Mouse (Mus musculus) T-helper 1 cell (primary cell): ENCODE data around the gene Adamtsl4.

Experiments used
- in situ Hi-C: fragments of 300-600 bp; cut with MboI, MseI; formaldehyde crosslinking; loops from one replicate; pipeline ENCODE4 v1.15.1; 2025; ENCODE audit warnings: high pct_unique_total_duplicates

Gene Adamtsl4

GRCm38 (mm10) chr3:95687524-95688421 is at the start of gene Adamtsl4:
Adamtsl4 (minus strand) TSS chr3:95687917.
- in situ Hi-C loops: no loop called here

DNA sequence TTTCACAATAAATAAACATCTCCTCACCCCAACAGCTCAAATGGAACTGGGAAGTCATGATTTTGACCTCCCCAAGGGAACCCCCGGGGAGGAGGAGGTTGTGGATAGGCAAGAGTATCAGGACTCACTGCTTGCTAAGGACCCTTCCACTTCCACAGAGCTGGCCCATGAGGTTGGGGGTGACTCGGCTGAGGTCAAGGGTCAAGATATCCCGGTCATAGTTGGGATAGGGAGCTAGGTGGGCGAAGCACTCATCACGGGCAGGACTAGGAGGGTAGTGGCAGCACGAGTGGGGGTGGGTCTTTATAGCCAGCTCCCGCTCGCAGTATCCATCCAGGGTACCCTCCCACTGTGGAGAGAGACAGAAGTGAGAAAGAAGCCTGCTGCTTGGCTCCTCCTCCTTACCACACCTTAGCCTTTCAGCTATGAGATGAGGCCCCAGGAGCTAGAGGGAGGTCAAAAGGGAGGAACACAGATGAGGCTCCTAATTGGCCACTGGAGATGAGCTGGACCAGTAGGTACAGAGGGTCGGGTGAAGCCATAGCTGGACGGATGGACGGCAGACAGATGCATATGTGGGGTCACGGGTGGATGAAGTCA is 47.5 kb upstream of the Adamtsl4 start:
- in situ Hi-C loops: loop anchor here (5.0 kb wide), 1 partner anchor 38 kb away; no protein-coding TSS in a partner anchor

GRCm38 (mm10) chr3:95734092-95734702 is 46.5 kb upstream of the Adamtsl4 start:
- in situ Hi-C loops: no loop called here

- in situ Hi-C loops: no loop called here
These were observed 45.2 kb upstream of the Adamtsl4 start for GRCm38 (mm10) chr3:95732744-95733521.

- in situ Hi-C loops: no loop called here
These were observed 44.6 kb upstream of the Adamtsl4 start for GRCm38 (mm10) chr3:95732297-95732696.

- in situ Hi-C loops: no loop called here
These were observed 44.1 kb upstream of the Adamtsl4 start for GRCm38 (mm10) chr3:95731802-95732201.

DNA sequence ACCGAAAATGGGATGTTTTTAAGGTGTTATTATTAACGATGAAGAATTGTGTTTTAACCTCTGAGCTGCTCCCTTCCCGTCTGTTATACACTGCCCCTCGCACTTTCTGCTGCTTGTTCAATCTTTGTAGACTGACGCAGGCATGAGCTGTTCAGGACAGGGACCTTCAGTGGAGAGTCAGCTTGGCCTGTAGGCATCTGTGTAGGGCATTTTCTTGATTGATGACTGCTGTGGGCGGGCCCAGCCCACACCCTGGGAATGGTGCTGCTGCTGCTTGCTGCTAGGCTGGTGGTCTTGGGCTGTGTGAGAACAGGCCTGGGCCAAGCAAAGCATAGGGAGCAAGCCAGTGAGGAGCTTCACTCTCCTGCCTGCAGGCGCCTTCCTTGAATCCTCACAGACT is 42.7 kb upstream of the Adamtsl4 start:
- in situ Hi-C loops: no loop called here

DNA sequence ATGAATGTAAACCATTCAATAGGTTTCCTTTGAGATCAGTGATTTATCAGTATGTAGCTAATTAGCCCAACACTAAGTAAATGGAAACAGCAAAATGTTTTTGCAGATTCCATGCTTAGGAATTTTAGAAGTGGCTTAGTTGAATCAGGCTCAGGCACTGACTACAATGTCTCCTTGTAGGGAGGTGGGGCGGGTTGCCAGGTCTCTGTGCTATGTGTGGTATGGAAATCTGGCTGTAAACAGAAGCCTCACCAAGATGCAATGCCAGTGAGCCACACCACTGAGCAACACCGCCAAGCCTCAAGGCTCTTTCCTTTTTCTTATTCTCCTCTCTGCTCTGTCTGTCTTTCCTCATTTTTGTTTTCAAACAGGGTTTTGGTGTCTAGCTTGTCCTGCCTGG is 41.2 kb upstream of the Adamtsl4 start:
- in situ Hi-C loops: no loop called here

GRCm38 (mm10) chr3:95726696-95727358 is 39.1 kb upstream of the Adamtsl4 start:
- in situ Hi-C loops: no loop called here

- in situ Hi-C loops: no loop called here
These were observed 38.1 kb upstream of the Adamtsl4 start for GRCm38 (mm10) chr3:95725863-95726262.

- in situ Hi-C loops: no loop called here
These were observed 34.7 kb upstream of the Adamtsl4 start for GRCm38 (mm10) chr3:95722386-95722785.

DNA sequence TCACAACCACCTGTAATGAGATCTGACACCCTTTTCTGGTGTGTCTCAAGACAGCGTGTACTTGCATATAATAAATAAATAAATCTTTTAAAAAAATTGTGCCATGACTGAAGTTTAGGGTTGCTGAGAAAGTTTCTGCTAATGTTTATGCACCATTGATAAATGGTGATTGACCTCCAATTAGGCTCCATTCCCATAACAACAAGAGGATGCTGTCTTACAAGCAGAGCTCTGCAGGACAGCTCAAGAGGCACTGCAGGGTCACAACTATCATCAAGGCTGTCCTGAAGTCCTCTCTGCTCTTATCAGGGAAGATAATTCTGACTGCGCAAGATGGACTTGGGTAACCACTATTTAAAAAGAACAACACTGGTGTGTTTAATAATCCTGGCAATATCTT is 30.4 kb upstream of the Adamtsl4 start:
- in situ Hi-C loops: no loop called here

GRCm38 (mm10) chr3:95716075-95716474 is 28.4 kb upstream of the Adamtsl4 start:
- in situ Hi-C loops: no loop called here

DNA sequence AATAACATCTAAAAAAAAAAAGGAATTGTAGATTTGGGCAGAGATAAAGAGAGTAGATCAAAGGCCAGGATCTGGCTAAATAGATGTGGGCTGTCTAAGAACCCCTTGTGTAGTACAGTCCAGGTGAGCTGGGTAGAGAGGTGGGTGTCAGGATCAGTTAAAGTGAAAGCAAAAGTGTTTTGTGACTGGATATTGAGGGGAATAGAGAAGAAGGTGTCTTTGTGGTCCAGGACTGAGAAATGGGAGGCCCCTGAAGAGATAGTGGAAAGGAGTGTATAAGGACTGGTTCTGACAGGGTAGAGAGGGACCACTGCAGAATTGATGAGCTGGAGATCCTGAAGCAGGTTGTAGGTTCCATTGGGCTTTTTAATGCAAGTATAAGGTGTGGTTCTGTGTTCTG is 22.2 kb upstream of the Adamtsl4 start:
- in situ Hi-C loops: no loop called here

DNA sequence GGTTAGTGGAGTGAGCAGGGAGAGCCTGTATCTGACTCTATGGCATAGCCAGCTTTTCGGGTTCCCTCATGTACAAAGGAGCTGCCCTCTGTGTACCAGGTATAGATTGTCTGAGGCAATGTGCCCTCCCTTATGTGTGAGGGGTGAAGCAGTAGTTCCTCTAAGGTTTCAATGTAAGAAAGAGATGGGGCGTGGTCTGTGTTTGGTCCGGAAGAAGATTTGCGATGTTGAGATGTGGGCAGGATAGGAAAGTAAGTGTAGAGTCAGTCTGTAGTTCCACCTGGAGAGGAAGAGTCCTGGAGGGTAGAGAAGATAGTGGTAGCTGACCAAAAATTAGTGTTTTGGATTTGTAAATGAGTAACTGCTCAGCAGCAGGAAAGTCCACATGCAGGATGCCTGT is 21.3 kb upstream of the Adamtsl4 start:
- in situ Hi-C loops: no loop called here

DNA sequence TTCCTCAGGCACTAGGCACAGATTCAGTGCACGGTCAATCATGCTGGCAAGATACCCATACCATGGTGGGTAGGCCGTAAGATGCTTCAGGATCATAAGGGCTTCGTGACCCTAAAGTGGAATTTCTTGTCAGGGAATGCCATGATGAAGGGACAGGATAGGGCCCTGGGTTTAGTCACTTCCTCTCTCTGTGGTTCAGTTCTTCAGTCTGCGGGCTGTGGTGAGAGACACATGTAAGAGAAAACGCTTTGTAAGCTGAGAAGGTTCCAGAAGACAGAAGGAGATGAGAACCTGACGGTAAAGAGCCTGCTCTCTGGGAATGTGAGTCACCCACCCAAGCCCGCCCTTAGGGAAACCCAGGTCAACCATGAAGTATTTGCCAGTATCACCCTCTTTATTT is 19.8 kb upstream of the Adamtsl4 start:
- in situ Hi-C loops: no loop called here

DNA sequence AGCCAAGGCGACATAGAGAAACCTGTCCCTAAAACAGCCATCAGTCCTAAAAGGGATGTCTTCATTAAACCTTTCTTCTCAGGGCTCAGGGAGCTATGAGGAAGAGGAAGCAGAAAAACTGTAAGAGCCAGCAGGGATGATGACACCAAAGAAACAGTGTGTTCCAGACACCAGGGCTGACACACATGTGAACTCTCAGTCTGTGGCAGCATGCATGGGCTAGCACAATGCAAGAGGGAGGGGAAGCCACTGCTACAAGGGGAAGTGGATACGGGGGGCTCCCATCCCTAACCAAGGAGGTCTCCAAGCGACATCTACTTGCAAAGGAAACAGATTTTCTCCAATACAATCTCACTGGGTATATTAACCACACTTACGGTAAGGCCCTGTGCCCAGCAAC is 18.6 kb upstream of the Adamtsl4 start:
- in situ Hi-C loops: no loop called here

DNA sequence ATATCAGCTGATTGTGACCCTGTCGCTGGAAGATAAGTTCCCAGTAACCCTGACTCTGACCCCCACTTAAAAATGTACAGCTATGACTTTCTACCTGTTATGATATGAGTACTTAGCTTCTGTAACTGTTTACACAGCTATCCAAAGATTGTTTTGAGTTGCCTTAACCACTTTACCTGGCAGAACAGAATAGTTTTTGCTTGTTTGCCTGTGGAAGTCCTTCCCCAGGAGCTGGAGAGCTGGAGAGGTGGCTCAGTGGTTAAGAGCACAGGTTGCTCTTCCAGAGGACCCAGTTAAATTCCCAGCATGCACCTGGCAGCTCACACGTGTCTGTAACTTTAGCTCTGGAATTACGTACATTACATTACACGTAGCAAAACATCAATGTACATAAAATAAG is 16.9 kb upstream of the Adamtsl4 start:
- in situ Hi-C loops: no loop called here

DNA sequence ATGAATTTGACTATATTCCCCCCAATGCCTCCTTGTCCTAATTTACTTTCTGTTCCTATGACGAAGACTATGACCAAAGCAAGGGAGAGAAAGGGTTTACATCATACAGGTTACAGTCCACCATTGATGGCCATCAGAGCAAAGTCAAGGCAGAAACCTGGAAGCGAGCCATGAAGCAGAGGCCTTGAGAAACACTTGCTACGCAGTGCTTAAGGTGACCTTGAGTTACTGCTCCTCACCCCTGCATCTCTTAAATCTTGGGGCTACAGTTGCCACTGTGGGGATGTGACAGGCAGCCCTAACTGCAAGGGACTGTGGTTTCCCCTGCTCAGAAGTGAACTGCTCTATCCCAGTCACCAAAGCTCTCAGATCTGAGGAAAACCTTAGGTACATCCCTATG is 15.6 kb upstream of the Adamtsl4 start:
- in situ Hi-C loops: no loop called here

DNA sequence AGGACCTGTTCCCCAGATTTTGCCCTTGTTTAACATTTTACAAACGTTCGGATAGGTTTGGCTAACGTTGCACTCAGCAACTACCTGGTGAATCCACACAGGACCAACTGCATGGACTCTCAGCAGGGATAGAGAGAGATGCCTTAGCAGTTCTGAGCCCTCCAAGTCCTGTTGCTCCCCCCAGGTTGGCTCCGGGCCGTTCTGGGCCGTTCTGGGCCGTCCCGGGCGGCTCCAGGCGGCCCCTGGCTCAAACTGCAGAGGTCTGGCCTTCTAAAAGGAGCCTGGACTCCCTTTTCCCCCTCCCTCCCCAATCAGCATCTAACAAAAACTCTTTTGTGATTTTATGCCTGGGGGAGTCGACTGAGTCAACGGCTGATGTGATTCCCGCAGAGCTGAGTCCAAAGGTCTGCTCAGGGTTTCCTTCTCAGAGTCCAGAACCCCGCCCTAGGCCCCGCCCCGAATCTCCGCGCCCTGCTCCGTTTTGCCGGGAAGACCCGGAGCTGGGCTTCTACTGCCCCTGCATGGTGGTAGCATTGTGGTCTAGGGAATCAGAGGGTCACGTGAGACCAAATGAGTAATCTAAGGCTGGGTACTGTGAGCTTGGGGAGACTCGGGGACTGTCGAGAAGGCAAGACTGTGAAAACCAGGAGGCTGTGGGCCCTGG is 14.3 kb upstream of the Adamtsl4 start:
- in situ Hi-C loops: no loop called here

GRCm38 (mm10) chr3:95701085-95701484 is 13.4 kb upstream of the Adamtsl4 start:
- in situ Hi-C loops: no loop called here
